Comparison of ENCODE assay signal across 23 mouse cellular contexts in the genomic region with DNA sequence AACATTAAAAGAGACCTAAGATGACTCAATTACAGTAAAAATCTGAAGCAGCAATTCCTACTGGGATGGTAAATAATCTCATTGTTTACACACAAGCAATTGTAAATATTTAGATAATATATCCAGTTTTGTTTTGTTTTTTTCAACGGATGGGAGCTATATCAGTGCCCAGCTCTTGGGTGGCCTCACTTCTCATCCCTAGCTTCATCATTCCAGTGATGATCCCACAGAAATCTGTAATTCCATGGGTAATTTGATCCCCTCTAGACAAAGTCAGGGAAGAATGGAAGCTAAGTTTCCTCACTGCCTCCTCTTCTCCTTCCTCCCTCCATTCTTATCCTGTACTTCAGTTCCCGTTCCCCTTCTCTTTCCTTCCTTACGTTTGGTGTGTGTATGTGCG. TPM values are rescaled to one million over a fixed set of nuclear protein-coding genes. Genes with fewer than 3 reads are reported as not detected.
DNase-seq lines count a peak whose midpoint lies in the region; ATAC-seq and TF ChIP-seq lines count a peak whose summit lies in the region.
"Had no signal": no experiment of that assay in that cellular context is flagged by ENCODE, and none has a peak within 500 bp of the region (broad histone marks: within the 10 kb centered on the region; RNA-seq: fewer than 3 reads in every experiment).

No protein-coding gene starts in this region.

- peak; percentile 66 for ATAC-seq in lung, embryonic 14.5 days (ENCODE audit: insufficient read depth)
- ATAC-seq in lung, embryonic 16.5 days (ENCODE audit: low read depth) = peak; percentile 51
- ATAC-seq in stomach, embryonic 16.5 days (ENCODE audit: insufficient read depth, low FRiP score) = peak; percentile 29; the same call in 1 of the 2 replicates
- ATAC-seq in stomach, postnatal 0 days (ENCODE audit: low FRiP score, low TSS enrichment) = no peak
- ATAC-seq: forebrain, embryonic 14.5 days had no signal

- H3K27ac ChIP-seq in lung, embryonic 14.5 days (ENCODE audit: low read depth) = peak overlapping the region; percentile 38; the same call in 1 of the 2 replicates
- peak overlapping the region; percentile 35 for H3K27ac ChIP-seq in lung, embryonic 16.5 days (ENCODE audit: low read length)
- H3K27ac ChIP-seq in stomach, embryonic 16.5 days (ENCODE audit: low read length) = no peak overlapping the region; the same call in 1 of the 2 replicates
- no peak overlapping the region for H3K27ac ChIP-seq in stomach, postnatal 0 days (replicated peaks)
- H3K27ac ChIP-seq: embryonic facial prominence, embryonic 13.5 days; embryonic facial prominence, embryonic 15.5 days; forebrain, embryonic 10.5 days; forebrain, embryonic 12.5 days had no signal

- no peaks in the 10 kb centered on the region for H3K9me3 ChIP-seq in lung, embryonic 14.5 days (ENCODE audit: low read depth, low read length)
- H3K9me3 ChIP-seq in lung, embryonic 16.5 days (ENCODE audit: control insufficient read depth, low read length) = no peaks in the 10 kb centered on the region
- H3K9me3 ChIP-seq in stomach, embryonic 16.5 days (replicated peaks; ENCODE audit: control insufficient read depth, low read length) = no peaks in the 10 kb centered on the region
- no peaks in the 10 kb centered on the region for H3K9me3 ChIP-seq in stomach, postnatal 0 days (ENCODE audit: control insufficient read depth, low read length)
- H3K9me3 ChIP-seq: embryonic facial prominence, embryonic 13.5 days; embryonic facial prominence, embryonic 15.5 days; forebrain, embryonic 10.5 days; forebrain, embryonic 12.5 days had no signal

- 66% methylated on average over 4 of the region's 4 CpGs for WGBS in lung, embryonic 14.5 days
- WGBS in lung, embryonic 16.5 days = 74% methylated on average over 4 of the region's 4 CpGs
- WGBS in stomach, embryonic 16.5 days = 71% methylated on average over 4 of the region's 4 CpGs
- WGBS in stomach, postnatal 0 days = 72% methylated on average over 4 of the region's 4 CpGs

- no peaks in the 10 kb centered on the region for H3K36me3 ChIP-seq in lung, embryonic 14.5 days (ENCODE audit: insufficient read depth)
- no peaks in the 10 kb centered on the region for H3K36me3 ChIP-seq in lung, embryonic 16.5 days (ENCODE audit: control insufficient read depth, insufficient read depth, low read length)
- no peaks in the 10 kb centered on the region for H3K36me3 ChIP-seq in stomach, embryonic 16.5 days (ENCODE audit: control insufficient read depth, insufficient read depth, low read length)
- H3K36me3 ChIP-seq in stomach, postnatal 0 days (ENCODE audit: control insufficient read depth, insufficient read depth, low read length) = no peaks in the 10 kb centered on the region
- H3K36me3 ChIP-seq: embryonic facial prominence, embryonic 13.5 days; embryonic facial prominence, embryonic 15.5 days; forebrain, embryonic 10.5 days; forebrain, embryonic 12.5 days had no signal

- no peaks in the 10 kb centered on the region for H3K27me3 ChIP-seq in lung, embryonic 14.5 days (ENCODE audit: insufficient read depth, low read length)
- no peaks in the 10 kb centered on the region for H3K27me3 ChIP-seq in lung, embryonic 16.5 days (ENCODE audit: control insufficient read depth, insufficient read depth, low read depth, low read length)
- H3K27me3 ChIP-seq in stomach, embryonic 16.5 days (ENCODE audit: control insufficient read depth, insufficient read depth, low read length) = no peaks in the 10 kb centered on the region
- no peaks in the 10 kb centered on the region for H3K27me3 ChIP-seq in stomach, postnatal 0 days (ENCODE audit: control insufficient read depth, insufficient read depth, low read length)
- H3K27me3 ChIP-seq: embryonic facial prominence, embryonic 13.5 days; embryonic facial prominence, embryonic 15.5 days; forebrain, embryonic 12.5 days had no signal

- no peak overlapping the region for H3K4me3 ChIP-seq in lung, embryonic 14.5 days (ENCODE audit: low read depth, low read length)
- H3K4me3 ChIP-seq in lung, embryonic 16.5 days (ENCODE audit: low read length) = no peak overlapping the region
- no peak overlapping the region for H3K4me3 ChIP-seq in stomach, embryonic 16.5 days (replicated peaks; ENCODE audit: low read length)
- H3K4me3 ChIP-seq in stomach, postnatal 0 days (ENCODE audit: low read depth, low read length) = no peak overlapping the region
- H3K4me3 ChIP-seq: embryonic facial prominence, embryonic 13.5 days; embryonic facial prominence, embryonic 15.5 days; erythroblast, embryonic 14.5 days; forebrain, embryonic 10.5 days; forebrain, embryonic 12.5 days had no signal

- no peak for TF ChIP-seq CTCF in lung, embryonic 14.5 days (IDR thresholded peaks at IDR 0.05; ENCODE audit: low read depth)
- no peak for TF ChIP-seq CTCF in stomach, postnatal 0 days (IDR thresholded peaks at IDR 0.05; ENCODE audit: low read depth)

- no peak for DNase-seq in lung, embryonic 14.5 days
- DNase-seq in lung, adult 18-20 months = no peak
- no peak for DNase-seq in lung, postnatal 25 days (ENCODE audit: low spot score)
- DNase-seq in stomach, postnatal 0 days (ENCODE audit: low spot score) = no peak
- DNase-seq in heart, postnatal 4 days = no peak
- DNase-seq: adrenal gland, adult 2 months; adrenal gland, postnatal 10 days; adrenal gland, postnatal 25 days; cerebellum, adult 11 months; cerebellum, adult 18-20 months; cerebellum, adult 8-10 months; cerebellum, adult 9-11 months; cerebellum, postnatal 14 days; cerebellum, postnatal 36 days; embryo, embryonic 11 days had no signal

- H3K4me1 ChIP-seq in lung, embryonic 14.5 days (ENCODE audit: insufficient read depth) = no peaks in the 10 kb centered on the region; the same call in 1 of the 2 replicates
- H3K4me1 ChIP-seq in lung, embryonic 16.5 days (replicated peaks; ENCODE audit: control insufficient read depth, insufficient read depth, low read length) = peaks cover 6% of the 10 kb centered on the region
- peaks cover 8% of the 10 kb centered on the region; the same call in 1 of the 2 replicates for H3K4me1 ChIP-seq in stomach, embryonic 16.5 days (ENCODE audit: control insufficient read depth, insufficient read depth, low read length)
- H3K4me1 ChIP-seq in stomach, postnatal 0 days (replicated peaks; ENCODE audit: control insufficient read depth, insufficient read depth) = no peaks in the 10 kb centered on the region
- H3K4me1 ChIP-seq: embryonic facial prominence, embryonic 13.5 days had no signal

- no peak for TF ChIP-seq EP300 in stomach, postnatal 0 days (optimal IDR thresholded peaks at IDR 0.05)

- no peak overlapping the region for H3K4me2 ChIP-seq in lung, embryonic 14.5 days
- H3K4me2 ChIP-seq in lung, embryonic 16.5 days (ENCODE audit: low read depth, low read length) = no peak overlapping the region
- no peak overlapping the region for H3K4me2 ChIP-seq in stomach, embryonic 16.5 days (ENCODE audit: low read depth, low read length)
- H3K4me2 ChIP-seq in stomach, postnatal 0 days (replicated peaks; ENCODE audit: low read depth) = no peak overlapping the region
- H3K4me2 ChIP-seq: embryonic facial prominence, embryonic 13.5 days; embryonic facial prominence, embryonic 15.5 days; forebrain, embryonic 12.5 days had no signal

- H3K9ac ChIP-seq in lung, embryonic 14.5 days = no peak overlapping the region
- H3K9ac ChIP-seq in lung, embryonic 16.5 days (ENCODE audit: low read length) = no peak overlapping the region
- no peak overlapping the region for H3K9ac ChIP-seq in stomach, embryonic 16.5 days (ENCODE audit: low read length)
- H3K9ac ChIP-seq in stomach, postnatal 0 days (ENCODE audit: low read length) = no peak overlapping the region
- H3K9ac ChIP-seq: embryonic facial prominence, embryonic 13.5 days; embryonic facial prominence, embryonic 15.5 days; forebrain, embryonic 12.5 days had no signal

RNA-seq across cellular contexts. Expression of gene Mocs2, which starts 39.5 kb away (rescaled TPM):
- polyA plus RNA-seq in lung, embryonic 14.5 days (2014; fragmentation: Nextera tagmentation; extraction: Ambion mirVana) = 81.4 and 89.7 TPM in 2 replicates
- polyA plus RNA-seq in lung, embryonic 16.5 days (2015; fragmentation: Nextera tagmentation; extraction: Ambion mirVana) = 83.9 and 98.1 TPM in 2 replicates
- polyA plus RNA-seq in stomach, embryonic 16.5 days (2015; fragmentation: Nextera tagmentation; extraction: Ambion mirVana) = 98.5 and 103 TPM in 2 replicates
- 105 and 109 TPM in 2 replicates for polyA plus RNA-seq in stomach, postnatal 0 days (2015; fragmentation: Nextera tagmentation; extraction: Ambion mirVana)
- total RNA-seq in heart, postnatal 4 days (2021) = 10 to 100 TPM; 59.2 to 60.9 TPM

Comparison
In these comparisons a context has a peak if more than half of its experiments do, and no peak if none do; other contexts are left out.
1. H3K27ac ChIP-seq: peak in lung, embryonic 14.5 days (single experiment) and lung, embryonic 16.5 days (single experiment); none in stomach, embryonic 16.5 days (single experiment) and stomach, postnatal 0 days (single experiment).